Mouse (Mus musculus) hindbrain, embryonic 12.5 days (tissue): ENCODE measurements around the gene Ltbp1. TPM values are rescaled to one million over a fixed set of nuclear protein-coding genes. Genes with fewer than 3 reads are reported as not detected.

ENCODE experiments used
- ATAC-seq: fragments of 200-750 bp; cut with Nextera tagmentation; 2 replicates; pipeline ENCODE4 v1.8.0; 2017; ENCODE audit warnings: moderate TSS enrichment; ENCODE audit not compliant: low FRiP score
- H3K27ac ChIP-seq: fragments of 300-500 bp; sonication (generic); 2 replicates; pipeline ENCODE4 v1.5.1; 2016; ENCODE audit warnings: mild to moderate bottlenecking
- H3K27me3 ChIP-seq: fragments of 300-500 bp; sonication (generic); 2 replicates; pipeline ENCODE4 v1.6.1; 2016; ENCODE audit warnings: mild to moderate bottlenecking
- H3K36me3 ChIP-seq: fragments of 300-500 bp; sonication (generic); 2 replicates; pipeline ENCODE4 v1.6.1; 2016; ENCODE audit warnings: mild to moderate bottlenecking
- H3K4me1 ChIP-seq: fragments of 300-500 bp; sonication (generic); 2 replicates; pipeline ENCODE4 v1.6.1; 2016
- H3K4me2 ChIP-seq: fragments of 300-500 bp; sonication (generic); replicated peaks from 2 replicates; pipeline ENCODE4 v1.6.1; 2016; ENCODE audit warnings: mild to moderate bottlenecking
- H3K4me3 ChIP-seq: fragments of 300-500 bp; sonication (generic); 2 replicates; pipeline ENCODE4 v1.5.1; 2016; ENCODE audit warnings: mild to moderate bottlenecking
- H3K9ac ChIP-seq: fragments of 300-500 bp; sonication (generic); 2 replicates; pipeline ENCODE4 v1.6.1; 2016; ENCODE audit warnings: mild to moderate bottlenecking, moderate library complexity
- H3K9me3 ChIP-seq: fragments of 300-500 bp; sonication (generic); replicated peaks from 2 replicates; pipeline ENCODE4 v1.6.1; 2016; ENCODE audit warnings: mild to moderate bottlenecking
- WGBS: fragments of 180-500 bp; shearing (Covaris S2); methylation state at CpG from one replicate; pipeline ENCODE4 v1.1.7; 2016; 5-methylcytosine and 5-hydroxymethylcytosine counted together
- polyA plus RNA-seq: library from polyadenylated mRNA; unstranded; fragments of >200 nt; fragmentation: Nextera tagmentation; extraction: Ambion mirVana; gene quantifications from 2 replicates; pipeline ENCODE4 v1.2.1, GENCODE M21; 2016

Ltbp1 gene
- polyA plus RNA-seq, 1 experiment from 2014 or later = 12.0 TPM

- Histone ChIP-seq H3K4me3 (no peak overlapping the region), H3K4me2 (no peak overlapping the region), H3K27me3 (no peaks in the 10 kb centered on the region), H3K9ac (no peak overlapping the region), H3K4me1 (0 out of 2 replicates have a peak, but pooled peaks cover 3% of the 10 kb centered on the region), H3K9me3 (no peaks in the 10 kb centered on the region), H3K36me3 (no peaks in the 10 kb centered on the region), H3K27ac (no peak overlapping the region)
- 81% methylated on average over 8 of the region's 8 CpGs for WGBS
- no peak for ATAC-seq
Measured at GRCm38 (mm10) chr17:75436095-75436494, 430.7 kb downstream of the Ltbp1 start.

GRCm38 (mm10) chr17:75436819-75437218, 431.5 kb downstream of the Ltbp1 start:
- 74% methylated on average over 6 of the region's 6 CpGs for WGBS
- H3K9ac ChIP-seq = no peak overlapping the region
- H3K27ac ChIP-seq = no peak overlapping the region
- no peak overlapping the region for H3K4me3 ChIP-seq
- no peaks in the 10 kb centered on the region for H3K9me3 ChIP-seq
- H3K36me3 ChIP-seq = no peaks in the 10 kb centered on the region
- no peaks in the 10 kb centered on the region for H3K27me3 ChIP-seq
- 0 out of 2 replicates have a peak, but pooled peaks cover 3% of the 10 kb centered on the region for H3K4me1 ChIP-seq
- H3K4me2 ChIP-seq = no peak overlapping the region
- no peak for ATAC-seq

- Histone ChIP-seq H3K27me3 (no peaks in the 10 kb centered on the region), H3K9ac (no peak overlapping the region), H3K4me3 (no peak overlapping the region), H3K4me2 (no peak overlapping the region), H3K27ac (no peak overlapping the region), H3K4me1 (0 out of 2 replicates have a peak, but pooled peaks cover 3% of the 10 kb centered on the region), H3K36me3 (no peaks in the 10 kb centered on the region), H3K9me3 (no peaks in the 10 kb centered on the region)
- ATAC-seq = no peak
- 67% methylated on average over 11 of the region's 11 CpGs for WGBS
Measured at GRCm38 (mm10) chr17:75437239-75437750, 431.9 kb downstream of the Ltbp1 start.

- Histone ChIP-seq H3K9me3 (no peaks in the 10 kb centered on the region), H3K27me3 (no peaks in the 10 kb centered on the region), H3K4me3 (no peak overlapping the region), H3K4me2 (no peak overlapping the region), H3K9ac (no peak overlapping the region), H3K27ac (no peak overlapping the region), H3K4me1 (0 out of 2 replicates have a peak, but pooled peaks cover 3% of the 10 kb centered on the region), H3K36me3 (no peaks in the 10 kb centered on the region)
- ATAC-seq = no peak
- WGBS = 58% methylated on average over 5 of the region's 5 CpGs
Measured at GRCm38 (mm10) chr17:75438162-75438561, 432.8 kb downstream of the Ltbp1 start.

GRCm38 (mm10) chr17:75439062-75439461, 433.7 kb downstream of the Ltbp1 start:
- ATAC-seq = peak; percentile 77
- no peak overlapping the region for H3K9ac ChIP-seq
- whole genome bisulfite sequencing = 63% methylated on average over 14 of the region's 14 CpGs

GRCm38 (mm10) chr17:75440619-75441018, 435.3 kb downstream of the Ltbp1 start:
- Histone ChIP-seq H3K4me2 (no peak overlapping the region), H3K27ac (peak overlapping the region; percentile 67; the same call in 1 of the 2 replicates), H3K27me3 (no peaks in the 10 kb centered on the region), H3K9ac (no peak overlapping the region), H3K36me3 (no peaks in the 10 kb centered on the region), H3K9me3 (no peaks in the 10 kb centered on the region), H3K4me1 (0 out of 2 replicates have a peak, but pooled peaks cover 3% of the 10 kb centered on the region), H3K4me3 (no peak overlapping the region)
- WGBS = 46% methylated on average over 7 of the region's 7 CpGs
- ATAC-seq = peak; percentile 49; the same call in 1 of the 2 replicates

More at GRCm38 (mm10) chr17:75439062-75439461, 433.7 kb downstream of the Ltbp1 start:
- Histone ChIP-seq H3K4me2 (no peak overlapping the region), H3K27ac (no peak overlapping the region), H3K36me3 (no peaks in the 10 kb centered on the region), H3K4me3 (no peak overlapping the region), H3K9me3 (no peaks in the 10 kb centered on the region), H3K4me1 (0 out of 2 replicates have a peak, but pooled peaks cover 3% of the 10 kb centered on the region), H3K27me3 (no peaks in the 10 kb centered on the region)

GRCm38 (mm10) chr17:75441260-75441830, 436.0 kb downstream of the Ltbp1 start:
- no peak overlapping the region for H3K4me3 ChIP-seq
- peak; percentile 17; the same call in 1 of the 2 replicates for ATAC-seq
- H3K4me2 ChIP-seq = no peak overlapping the region
- H3K9me3 ChIP-seq = no peaks in the 10 kb centered on the region
- no peak overlapping the region for H3K9ac ChIP-seq
- whole genome bisulfite sequencing = 80% methylated on average over 5 of the region's 5 CpGs
- H3K36me3 ChIP-seq = no peaks in the 10 kb centered on the region
- H3K27me3 ChIP-seq = no peaks in the 10 kb centered on the region
- 0 out of 2 replicates have a peak, but pooled peaks cover 3% of the 10 kb centered on the region for H3K4me1 ChIP-seq
- peak overlapping the region; percentile 67; the same call in 1 of the 2 replicates for H3K27ac ChIP-seq
